Mouse (Mus musculus): ENCODE results near the gene Olfr8.
"Not testable (repeated sequence)": the region's sequence is repeated elsewhere in the genome, so short reads cannot be mapped to it uniquely, and the experiment has no call there.

Olfr8 gene

DNA sequence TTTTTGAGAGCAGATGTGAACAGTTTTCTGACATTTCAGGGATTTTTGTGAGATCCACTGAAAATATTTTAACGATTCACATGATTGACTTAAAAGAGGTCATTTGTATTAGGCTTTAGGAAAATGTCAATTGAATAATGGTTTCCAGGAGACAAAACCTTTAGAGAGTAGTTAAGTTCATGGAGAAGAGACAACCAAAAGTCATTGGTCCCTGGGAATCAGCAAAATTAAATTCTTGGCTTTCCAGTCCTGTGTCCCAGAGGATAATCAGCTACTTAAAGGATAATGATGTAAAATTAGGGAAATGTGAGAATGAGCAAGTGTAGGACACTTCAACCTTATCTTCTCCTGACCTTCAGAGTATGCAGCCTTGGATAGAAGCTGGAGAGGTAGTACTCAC is at the start of gene Olfr8:
TSS of gene Olfr8 (plus strand) at position 301 of the 400 bp plus-strand sequence.
- DNase-seq: not testable (repeated sequence)

DNA sequence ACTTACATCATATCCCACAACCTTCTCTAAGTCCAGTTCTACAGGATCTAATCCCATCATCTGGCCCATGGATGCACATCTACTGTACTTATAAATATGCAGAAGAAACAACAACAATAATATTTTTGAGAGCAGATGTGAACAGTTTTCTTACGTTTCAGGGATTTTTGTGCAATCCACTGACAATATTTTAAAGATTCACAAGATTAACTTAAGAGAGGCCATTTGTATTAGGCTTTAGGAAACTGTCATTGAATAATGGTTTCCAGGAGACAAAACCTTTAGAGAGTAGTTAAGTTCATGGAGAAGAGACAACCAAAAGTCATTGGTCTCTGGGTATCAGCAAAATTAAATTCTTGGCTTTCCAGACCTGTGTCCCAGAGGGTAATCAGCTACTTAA is 37.6 kb upstream of the Olfr8 start, which contains the start of gene Olfr1354:
TSS of gene Olfr1354 (plus strand) at position 301 of the 400 bp plus-strand sequence.
- not testable (repeated sequence) for DNase-seq

DNA sequence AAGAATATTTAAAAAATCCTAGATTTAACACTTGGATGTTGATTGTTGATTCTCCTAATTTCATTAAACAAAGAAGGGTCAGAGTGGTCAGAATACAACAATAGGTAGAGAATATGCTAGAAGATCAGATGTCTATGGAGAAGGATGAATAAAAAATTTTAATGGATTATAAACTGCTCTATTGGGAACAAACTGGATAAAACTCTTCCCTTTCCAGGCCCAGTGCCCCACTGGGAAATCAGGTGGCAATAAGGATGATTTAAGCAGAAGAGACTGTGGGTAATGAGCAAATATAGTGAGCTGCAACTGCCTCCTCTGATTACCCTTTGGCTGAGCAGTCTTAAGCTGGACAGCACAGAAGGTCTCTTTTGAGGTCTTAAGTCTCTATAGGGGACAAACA is 12.6 kb downstream of the Olfr8 start, which contains the start of gene Olfr1353:
TSS of gene Olfr1353 (plus strand) at position 301 of the 400 bp plus-strand sequence.
- not testable (repeated sequence) for DNase-seq

DNA sequence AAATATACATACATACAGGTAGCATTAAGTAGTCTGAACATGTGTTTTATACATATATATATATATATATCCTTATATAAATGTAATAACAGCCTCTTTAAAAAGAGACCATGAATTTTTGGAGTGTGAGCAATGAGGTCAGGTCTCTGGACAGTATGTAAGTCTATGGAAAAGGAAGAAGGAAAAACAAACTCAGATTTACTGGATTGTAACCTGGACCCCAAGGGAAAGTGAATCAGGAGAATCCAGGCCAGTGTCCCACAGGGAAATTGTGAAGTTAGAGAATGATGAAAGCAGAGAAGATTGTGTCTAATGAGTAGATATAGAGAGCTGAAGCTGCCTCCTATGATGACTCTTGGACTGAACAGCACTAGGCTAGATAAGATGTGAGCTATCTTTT is 30.3 kb downstream of the Olfr8 start, which contains the start of gene Olfr1352:
TSS of gene Olfr1352 (plus strand) at position 301 of the 400 bp plus-strand sequence.
- no peak for DNase-seq

All from thymus, postnatal 36 days (tissue).